Mouse (Mus musculus) CH12.LX (cell line): ENCODE measurements around the gene Laptm5. TPM values are rescaled to one million over a fixed set of nuclear protein-coding genes. Genes with fewer than 3 reads are reported as not detected.

ENCODE experiments used
- polyA plus RNA-seq: library from polyadenylated mRNA; unstranded; fragments of >175 nt; gene quantifications from 2 replicates; pipeline ENCODE4 v1.2.1, GENCODE M21; 2012; ENCODE audit warnings: low read depth; ENCODE audit not compliant: insufficient read length
- total RNA-seq, 2 experiments: library from RNA; depleted of rRNA; stranded (reverse); fragments of 300-350 nt in 1 of 2; fragments of >200 nt in 1 of 2; gene quantifications; 2 replicates each; pipeline ENCODE4 v1.2.3; 2012 to 2014

The Laptm5 gene
- total and polyA plus RNA-seq, 3 experiments, result 41.1 to 594 (median 225) TPM

Other genes starting within 250 kb of the Laptm5 start
- 35.8 and 38.0 TPM in 2 replicates for gene Pum1, start 249.8 kb upstream of the Laptm5 start, total RNA-seq (2012; rRNA removed)
- gene Pum1, start 249.8 kb upstream of the Laptm5 start, total RNA-seq (2014; rRNA removed), result 17.1 and 17.3 TPM in 2 replicates
- gene Pum1, start 249.8 kb upstream of the Laptm5 start, polyA plus RNA-seq, result 36.1 and 41.0 TPM in 2 replicates
- gene Sdc3, start 120.6 kb upstream of the Laptm5 start, total RNA-seq (2012; rRNA removed), result 0.30 and 0.80 TPM in 2 replicates
- gene Sdc3, start 120.6 kb upstream of the Laptm5 start, total RNA-seq (2014; rRNA removed), result not detected in 2 replicates
- 0.14 TPM in 1 of 2 replicates, not detected in the other for gene Sdc3, start 120.6 kb upstream of the Laptm5 start, polyA plus RNA-seq
- gene Matn1, start 31.3 kb downstream of the Laptm5 start, total RNA-seq (2012; rRNA removed), result 1.8 and 3.5 TPM in 2 replicates
- gene Matn1, start 31.3 kb downstream of the Laptm5 start, total RNA-seq (2014; rRNA removed), result 0.30 and 0.52 TPM in 2 replicates
- gene Matn1, start 31.3 kb downstream of the Laptm5 start, polyA plus RNA-seq, result 0.37 and 0.76 TPM in 2 replicates